Comparison of ENCODE assay signal across 34 mouse cellular contexts in the genomic region with DNA sequence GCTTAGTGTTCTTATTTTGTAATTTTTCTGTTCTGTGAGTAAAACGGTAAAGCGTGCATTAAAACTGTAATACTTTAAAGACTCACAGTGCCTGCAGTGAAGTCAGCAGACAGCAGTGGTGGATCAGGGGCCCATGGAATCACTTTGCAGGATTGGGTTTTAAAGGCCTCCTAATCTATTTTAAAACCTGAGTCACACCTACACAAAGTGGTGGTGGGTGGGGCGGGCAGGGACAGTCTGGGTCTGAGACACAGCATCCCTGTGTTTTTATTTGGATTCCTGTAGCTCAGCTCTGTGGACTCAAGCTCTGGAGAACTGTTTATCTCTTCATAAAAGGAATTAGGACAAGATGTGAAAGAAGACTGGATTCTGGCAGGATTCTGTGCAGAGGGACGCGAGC.
"Had no signal": no experiment of that assay in that cellular context is flagged by ENCODE, and none has a peak within 500 bp of the region (broad histone marks: within the 10 kb centered on the region; RNA-seq: fewer than 3 reads in every experiment).

No protein-coding gene starts in this region.

- H3K36me3 ChIP-seq: heart, embryonic 10.5 days; heart, embryonic 13.5 days; heart, embryonic 15.5 days; hindbrain, embryonic 10.5 days; hindbrain, embryonic 12.5 days; hindbrain, embryonic 13.5 days; hindbrain, embryonic 15.5 days; intestine, embryonic 15.5 days; kidney, embryonic 15.5 days had no signal

- H3K4me3 ChIP-seq: heart, embryonic 10.5 days; heart, embryonic 13.5 days; heart, embryonic 15.5 days; hindbrain, embryonic 10.5 days; hindbrain, embryonic 12.5 days; hindbrain, embryonic 13.5 days; hindbrain, embryonic 15.5 days; intestine, embryonic 15.5 days; kidney, embryonic 15.5 days; layer of hippocampus, adult 2 months had no signal

- H3K4me1 ChIP-seq: heart, embryonic 10.5 days; heart, embryonic 13.5 days; heart, embryonic 15.5 days; hindbrain, embryonic 12.5 days; hindbrain, embryonic 13.5 days; hindbrain, embryonic 15.5 days; intestine, embryonic 15.5 days had no signal

- ATAC-seq: hindbrain, embryonic 16.5 days; hindbrain, postnatal 0 days; inflammation-experienced regulatory T-cells, adult 6 months; intestine, embryonic 15.5 days; intestine, embryonic 16.5 days; intestine, postnatal 0 days had no signal

- H3K9me3 ChIP-seq: heart, embryonic 10.5 days; heart, embryonic 13.5 days; heart, embryonic 15.5 days; hindbrain, embryonic 10.5 days; hindbrain, embryonic 12.5 days; hindbrain, embryonic 13.5 days; hindbrain, embryonic 15.5 days; intestine, embryonic 15.5 days; kidney, embryonic 15.5 days had no signal

- H3K27me3 ChIP-seq: heart, embryonic 13.5 days; heart, embryonic 15.5 days; hindbrain, embryonic 12.5 days; hindbrain, embryonic 13.5 days; hindbrain, embryonic 15.5 days; intestine, embryonic 15.5 days; kidney, embryonic 15.5 days had no signal

- DNase-seq: heart, postnatal 10 days; heart, postnatal 14 days; heart, postnatal 36 days; heart, postnatal 4 days; kidney, adult 11 months; kidney, adult 18-20 months; kidney, adult 2 months; kidney, adult 8-10 months; kidney, adult 9 months; kidney, postnatal 10 days; kidney, postnatal 14 days; kidney, postnatal 25 days; kidney, postnatal 36 days; kidney, postnatal 4 days; layer of hippocampus, adult 9-11 months; layer of hippocampus, postnatal 36 days had no signal

- H3K27ac ChIP-seq: heart, embryonic 10.5 days; heart, embryonic 13.5 days; heart, embryonic 15.5 days; hindbrain, embryonic 10.5 days; hindbrain, embryonic 12.5 days; hindbrain, embryonic 13.5 days; hindbrain, embryonic 14.5 days; hindbrain, embryonic 15.5 days; hindbrain, postnatal 0 days; intestine, embryonic 15.5 days; kidney, embryonic 15.5 days; kidney, postnatal 0 days; layer of hippocampus, adult 2 months had no signal

- H3K4me2 ChIP-seq: heart, embryonic 11.5 days; heart, embryonic 13.5 days; heart, embryonic 15.5 days; hindbrain, embryonic 12.5 days; hindbrain, embryonic 13.5 days; hindbrain, embryonic 14.5 days; hindbrain, embryonic 15.5 days; intestine, embryonic 15.5 days; kidney, embryonic 15.5 days had no signal

- H3K9ac ChIP-seq: heart, embryonic 13.5 days; heart, embryonic 15.5 days; hindbrain, embryonic 12.5 days; hindbrain, embryonic 13.5 days; hindbrain, embryonic 14.5 days; hindbrain, embryonic 15.5 days; intestine, embryonic 15.5 days; kidney, embryonic 15.5 days had no signal
